Mouse (Mus musculus): Measurements from ENCODE around the gene Tmem63c.

GRCm38 (mm10) chr12:87102165-87102631 lies 81.1 kb downstream of the Tmem63c start, which contains the start of gene Ngb:
- no peak for TF ChIP-seq CTCF (IDR thresholded peaks at IDR 0.05; ENCODE audit: insufficient read depth, low read depth, low read length)
- TF ChIP-seq POLR2A (IDR thresholded peaks at IDR 0.05; ENCODE audit: insufficient read depth, low read depth, low read length): no peak

All from olfactory bulb, adult 2 months (tissue).